Mouse (Mus musculus): ENCODE data around the gene Farsb. TPM values are rescaled to one million over a fixed set of nuclear protein-coding genes. Genes with fewer than 3 reads are reported as not detected.

Gene Farsb
- total and polyA plus RNA-seq, 3 experiments, result 114 to 205 (median 180) TPM

DNA sequence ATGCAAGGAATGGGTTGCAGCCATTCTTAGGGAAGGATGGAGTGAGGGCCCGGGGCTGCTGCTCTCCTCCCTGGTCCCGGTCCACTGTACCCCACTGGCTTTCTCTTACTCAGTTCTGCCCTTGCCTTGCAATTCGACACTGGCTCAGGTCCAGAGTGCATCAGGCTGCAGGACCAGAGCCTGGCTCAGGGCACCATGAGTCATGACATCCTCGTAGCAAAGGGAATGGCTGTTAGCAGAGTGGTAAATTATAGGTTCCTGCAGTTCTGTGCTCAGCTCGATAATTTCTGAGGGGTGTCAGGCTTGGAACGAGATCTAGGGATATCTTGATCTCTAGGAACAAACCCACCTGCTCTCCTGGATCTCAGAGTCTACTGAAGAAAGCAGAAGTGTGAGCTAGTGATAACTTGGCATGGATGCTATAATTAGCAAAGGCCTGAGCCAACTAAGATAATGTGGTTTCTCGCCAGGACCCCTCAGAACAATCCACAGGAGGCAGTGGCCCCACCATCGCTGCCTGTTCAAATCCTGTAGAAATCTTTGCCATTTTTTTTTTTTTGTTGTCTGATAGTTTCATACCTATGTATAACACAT, 92.3 kb downstream of the Farsb start:
- dilution Hi-C loops (cut with MboI; ENCODE audit: extremely low pct_ligation_motif_present, extremely low pct_unique_long_range_greater_than_20kb, low sequenced_read_pairs), result no loop called here
- H3K27me3 ChIP-seq (replicated peaks), result no peaks in the 10 kb centered on the region
- peaks cover 5 to 13% of the 10 kb centered on the region in 2 experiments; a peak in 2 of 4 replicates for H3K4me1 ChIP-seq (ENCODE audit: control insufficient read depth in 1 of 2, insufficient read depth in 2 of 2)
- TF ChIP-seq ZNF384 (IDR thresholded peaks at IDR 0.05; ENCODE audit: low read depth, low read length), result no peak
- TF ChIP-seq HCFC1 (IDR thresholded peaks at IDR 0.05; ENCODE audit: low read depth, low read length), result no peak
- TF ChIP-seq JUN (IDR thresholded peaks at IDR 0.05; ENCODE audit: insufficient read depth, low read depth, low read length), result no peak
- TF ChIP-seq CHD1 (IDR thresholded peaks at IDR 0.05; ENCODE audit: low read depth, low read length), result no peak
- no peak for TF ChIP-seq MXI1 (IDR thresholded peaks at IDR 0.05; ENCODE audit: low read depth, low read length)
- no peak for TF ChIP-seq MAFK (IDR thresholded peaks at IDR 0.05; ENCODE audit: insufficient replicate concordance, low read length)
- TF ChIP-seq E2F4 (IDR thresholded peaks at IDR 0.05; ENCODE audit: insufficient replicate concordance, low read depth, low read length), result no peak
- TF ChIP-seq MAX (IDR thresholded peaks at IDR 0.05; ENCODE audit: low read length), result no peak
- TF ChIP-seq MYC (IDR thresholded peaks at IDR 0.05; ENCODE audit: low read depth, low read length), result no peak
- TF ChIP-seq ELF1 (IDR thresholded peaks at IDR 0.05; ENCODE audit: low read depth, low read length), result no peak
- no peak for TF ChIP-seq TCF12 (IDR thresholded peaks at IDR 0.05; ENCODE audit: low read depth, low read length)
- no peak for TF ChIP-seq RAD21 (IDR thresholded peaks at IDR 0.05; ENCODE audit: low read depth, low read length)
- TF ChIP-seq BHLHE40 (IDR thresholded peaks at IDR 0.05; ENCODE audit: low read depth, low read length), result no peak
- TF ChIP-seq CHD2 (IDR thresholded peaks at IDR 0.05; ENCODE audit: low read length), result no peak
- TF ChIP-seq PAX5 (IDR thresholded peaks at IDR 0.05; ENCODE audit: low read length), result no peak
- no peak for TF ChIP-seq POLR2AphosphoS2 (IDR thresholded peaks at IDR 0.05; ENCODE audit: low read depth, low read length)
- no peak for TF ChIP-seq UBTF (IDR thresholded peaks at IDR 0.05; ENCODE audit: low read depth, low read length)
- TF ChIP-seq TBP (conservative IDR thresholded peaks at IDR 0.05; ENCODE audit: low read depth, low read length), result no peak
- no peak overlapping the region for H3K4me2 ChIP-seq (ENCODE audit: insufficient read depth, low read depth, poor library complexity, severe bottlenecking)
- peaks cover 0 to 2% of the 10 kb centered on the region in 2 experiments for H3K36me3 ChIP-seq (replicated peaks in 1 of 2; ENCODE audit: control insufficient read depth in 1 of 2, insufficient read depth in 1 of 2, low read length in 1 of 2)
- H3K9ac ChIP-seq (ENCODE audit: insufficient read depth, low read depth), result no peak overlapping the region
- in situ Hi-C loops (cut with MboI; ENCODE audit: low pct_ligation_motif_present, low pct_unique_long_range_greater_than_20kb, low sequenced_read_pairs), result no loop called here
- no peaks in the 10 kb centered on the region for H3K9me3 ChIP-seq (replicated peaks; ENCODE audit: low read length)
- H3K4me3 ChIP-seq (replicated peaks in 1 of 3; ENCODE audit: low read depth in 2 of 3, low read length in 2 of 3, poor library complexity in 1 of 3), result no peak overlapping the region
- DNase-seq (ENCODE audit: extremely low read depth), result no peak
- H3K27ac ChIP-seq (ENCODE audit: insufficient read depth, low read depth), result no peak overlapping the region
- no peaks in the 10 kb centered on the region for H3K79me2 ChIP-seq (replicated peaks; ENCODE audit: control insufficient read depth, extremely low read depth, insufficient read depth, poor library complexity, severe bottlenecking)

DNA sequence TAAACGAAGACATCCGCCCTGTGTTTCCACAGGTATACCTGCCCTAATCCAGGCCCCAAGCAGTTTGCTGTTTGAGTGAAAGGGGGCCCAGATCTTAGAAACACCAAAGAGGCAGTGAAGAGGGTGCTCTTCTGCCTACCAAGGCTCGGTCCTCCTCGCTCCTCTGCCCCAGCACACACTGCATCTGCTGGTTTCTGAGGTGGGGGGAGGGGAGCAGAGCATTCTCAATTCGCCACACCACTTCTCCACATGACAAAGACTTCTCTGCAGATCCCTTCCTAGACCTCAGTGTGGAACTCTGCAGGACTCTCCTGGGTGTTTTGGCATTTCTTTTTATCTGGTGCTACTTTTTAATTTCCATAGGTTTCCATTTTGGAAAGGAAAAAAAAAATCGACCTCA, 93.0 kb downstream of the Farsb start:
- dilution Hi-C loops (cut with MboI; ENCODE audit: extremely low pct_ligation_motif_present, extremely low pct_unique_long_range_greater_than_20kb, low sequenced_read_pairs) (no loop called here), in situ Hi-C loops (cut with MboI; ENCODE audit: low pct_ligation_motif_present, low pct_unique_long_range_greater_than_20kb, low sequenced_read_pairs) (no loop called here)
- H3K27ac ChIP-seq (ENCODE audit: insufficient read depth, low read depth), result no peak overlapping the region
- H3K4me1 ChIP-seq (ENCODE audit: control insufficient read depth in 1 of 2, insufficient read depth in 2 of 2), result peaks cover 5 to 13% of the 10 kb centered on the region in 2 experiments; a peak in 2 of 4 replicates
- H3K36me3 ChIP-seq (replicated peaks in 1 of 2; ENCODE audit: control insufficient read depth in 1 of 2, insufficient read depth in 1 of 2, low read length in 1 of 2), result peaks cover 0 to 3% of the 10 kb centered on the region in 2 experiments
- TF ChIP-seq MAZ (IDR thresholded peaks at IDR 0.05; ENCODE audit: low read depth, low read length) (no peak), SMC3 (IDR thresholded peaks at IDR 0.05; ENCODE audit: low read depth, low read length) (no peak), CHD1 (IDR thresholded peaks at IDR 0.05; ENCODE audit: low read depth, low read length) (no peak), MAFK (IDR thresholded peaks at IDR 0.05; ENCODE audit: insufficient replicate concordance, low read length) (no peak), ZC3H11A (IDR thresholded peaks at IDR 0.05; ENCODE audit: low read depth, low read length) (no peak), GABPA (IDR thresholded peaks at IDR 0.05; ENCODE audit: insufficient replicate concordance, low read depth, low read length) (no peak), CHD2 (IDR thresholded peaks at IDR 0.05; ENCODE audit: low read length) (no peak), ZNF384 (IDR thresholded peaks at IDR 0.05; ENCODE audit: low read depth, low read length) (no peak)
- no peaks in the 10 kb centered on the region for H3K9me3 ChIP-seq (replicated peaks; ENCODE audit: low read length)
- no peaks in the 10 kb centered on the region for H3K79me2 ChIP-seq (replicated peaks; ENCODE audit: control insufficient read depth, extremely low read depth, insufficient read depth, poor library complexity, severe bottlenecking)
- no peak overlapping the region for H3K9ac ChIP-seq (ENCODE audit: insufficient read depth, low read depth)
- no peak overlapping the region for H3K4me3 ChIP-seq (replicated peaks in 1 of 3; ENCODE audit: low read depth in 2 of 3, low read length in 2 of 3, poor library complexity in 1 of 3)
- no peaks in the 10 kb centered on the region for H3K27me3 ChIP-seq (replicated peaks)
- no peak for DNase-seq (ENCODE audit: extremely low read depth)
- no peak overlapping the region for H3K4me2 ChIP-seq (ENCODE audit: insufficient read depth, low read depth, poor library complexity, severe bottlenecking)
